Mouse (Mus musculus): ENCODE data around the gene Wbp1.

Wbp1 gene

GRCm38 (mm10) chr6:83084477-83084876, 36.9 kb downstream of the Wbp1 start:
- no peak for DNase-seq (ENCODE audit: extremely low spot score)

- no peak for DNase-seq (ENCODE audit: extremely low spot score)
Observed at GRCm38 (mm10) chr6:83083497-83083896, 37.9 kb downstream of the Wbp1 start.

- DNase-seq (ENCODE audit: extremely low spot score), result no peak
Observed at GRCm38 (mm10) chr6:83080210-83080609, 41.1 kb downstream of the Wbp1 start.

- DNase-seq (ENCODE audit: extremely low spot score), result peak; percentile 99
Observed at GRCm38 (mm10) chr6:83078324-83078858, 43.0 kb downstream of the Wbp1 start.

GRCm38 (mm10) chr6:83077630-83078323, 43.6 kb downstream of the Wbp1 start, which contains the start of gene Pcgf1:
Gene Pcgf1, plus strand, starts transcription at chr6:83077869.
- DNase-seq (ENCODE audit: extremely low spot score), result peak; percentile 59

- DNase-seq (ENCODE audit: extremely low spot score), result no peak
Observed at GRCm38 (mm10) chr6:83074979-83075378, 46.4 kb downstream of the Wbp1 start.

GRCm38 (mm10) chr6:83071220-83071619, 50.1 kb downstream of the Wbp1 start:
- no peak for DNase-seq (ENCODE audit: extremely low spot score)

GRCm38 (mm10) chr6:83070311-83071219, 50.8 kb downstream of the Wbp1 start:
- peak; percentile 68 for DNase-seq (ENCODE audit: extremely low spot score)

- DNase-seq (ENCODE audit: extremely low spot score), result no peak
Observed at GRCm38 (mm10) chr6:83070247-83070310, 51.3 kb downstream of the Wbp1 start, which contains the start of gene Tlx2. Gene Tlx2, minus strand, starts transcription at chr6:83070293.

- DNase-seq (ENCODE audit: extremely low spot score), result peak; percentile 43
Observed at GRCm38 (mm10) chr6:83069488-83070246, 51.7 kb downstream of the Wbp1 start.
